Mouse (Mus musculus) kidney, adult 9 months (tissue): ENCODE results near the gene Nkapl.
"Not testable (repeated sequence)": the region's sequence is repeated elsewhere in the genome, so short reads cannot be mapped to it uniquely, and the experiment has no call there.

Source experiments
- DNase-seq: peaks from one replicate; pipeline ENCODE4 v3.0.0; 2022

Nkapl gene

GRCm38 (mm10) chr13:21468061-21469019 is at the start of gene Nkapl:
Gene Nkapl, minus strand, starts transcription at chr13:21468509.
- DNase-seq: peak; percentile 78

- DNase-seq: peak; percentile 83
These were observed 37.9 kb upstream of the Nkapl start for GRCm38 (mm10) chr13:21506221-21506649.

GRCm38 (mm10) chr13:21502296-21502695 is 34.0 kb upstream of the Nkapl start:
- DNase-seq: no peak

GRCm38 (mm10) chr13:21501182-21501581 is 32.9 kb upstream of the Nkapl start, which contains the start of gene Gm11273:
Gene Gm11273, minus strand, starts transcription at chr13:21501418.
- DNase-seq: not testable (repeated sequence)

- DNase-seq: no peak
These were observed 26.8 kb upstream of the Nkapl start, which contains the start of gene AK157302 for GRCm38 (mm10) chr13:21495080-21495479. Gene AK157302, plus strand, starts transcription at chr13:21495223.

GRCm38 (mm10) chr13:21492847-21493246 is 24.5 kb upstream of the Nkapl start:
- no peak for DNase-seq

GRCm38 (mm10) chr13:21486881-21487280 is 18.6 kb upstream of the Nkapl start:
- no peak for DNase-seq

GRCm38 (mm10) chr13:21478759-21479670 is 10.7 kb upstream of the Nkapl start, which contains the start of the genes Zkscan4 and Gm10065:
Gene Zkscan4, plus strand, starts transcription at chr13:21478907.
Gene Gm10065, minus strand, starts transcription at chr13:21479441.
- peak; percentile 71 for DNase-seq

GRCm38 (mm10) chr13:21472427-21472826 is 4.1 kb upstream of the Nkapl start:
- DNase-seq: no peak

- no peak for DNase-seq
These were observed 788 bp upstream of the Nkapl start for GRCm38 (mm10) chr13:21469097-21469496.

GRCm38 (mm10) chr13:21467336-21467735 is 973 bp downstream of the Nkapl start:
- no peak for DNase-seq

GRCm38 (mm10) chr13:21462516-21462915 is 5.8 kb downstream of the Nkapl start:
- not testable (repeated sequence) for DNase-seq

GRCm38 (mm10) chr13:21456347-21456746 is 12.0 kb downstream of the Nkapl start:
- DNase-seq: no peak

GRCm38 (mm10) chr13:21454133-21454532 is 14.2 kb downstream of the Nkapl start:
- no peak for DNase-seq

GRCm38 (mm10) chr13:21453449-21453848 is 14.9 kb downstream of the Nkapl start, which contains the start of gene Zscan26:
Gene Zscan26, minus strand, starts transcription at chr13:21453730.
- DNase-seq: peak; percentile 92

GRCm38 (mm10) chr13:21453042-21453441 is 15.3 kb downstream of the Nkapl start:
- DNase-seq: peak; percentile 13

GRCm38 (mm10) chr13:21447856-21448614 is 20.3 kb downstream of the Nkapl start:
- peak; percentile 14 for DNase-seq

- DNase-seq: no peak
These were observed 21.5 kb downstream of the Nkapl start for GRCm38 (mm10) chr13:21446796-21447195.

GRCm38 (mm10) chr13:21441207-21441572 is 27.1 kb downstream of the Nkapl start:
- DNase-seq: no peak

GRCm38 (mm10) chr13:21440503-21441206 is 27.7 kb downstream of the Nkapl start, which contains the start of gene Pgbd1:
Gene Pgbd1, minus strand, starts transcription at chr13:21441058.
- DNase-seq: peak; percentile 68

- no peak for DNase-seq
These were observed 32.8 kb downstream of the Nkapl start for GRCm38 (mm10) chr13:21435476-21435875.
